Mouse (Mus musculus) liver, postnatal 0 days (tissue): ENCODE results near the gene Pitpnb.

ENCODE experiments used
- CTCF ChIP-seq: sonication (generic); IDR thresholded peaks from 2 replicates; pipeline ENCODE4 v1.5.1; 2016; ENCODE audit warnings: antibody characterized with exemption, low read depth
- EP300 ChIP-seq: IDR thresholded peaks from 2 replicates; pipeline ENCODE4 v1.6.1; 2016; ENCODE audit warnings: antibody characterized with exemption, low read depth, mild to moderate bottlenecking

DNA sequence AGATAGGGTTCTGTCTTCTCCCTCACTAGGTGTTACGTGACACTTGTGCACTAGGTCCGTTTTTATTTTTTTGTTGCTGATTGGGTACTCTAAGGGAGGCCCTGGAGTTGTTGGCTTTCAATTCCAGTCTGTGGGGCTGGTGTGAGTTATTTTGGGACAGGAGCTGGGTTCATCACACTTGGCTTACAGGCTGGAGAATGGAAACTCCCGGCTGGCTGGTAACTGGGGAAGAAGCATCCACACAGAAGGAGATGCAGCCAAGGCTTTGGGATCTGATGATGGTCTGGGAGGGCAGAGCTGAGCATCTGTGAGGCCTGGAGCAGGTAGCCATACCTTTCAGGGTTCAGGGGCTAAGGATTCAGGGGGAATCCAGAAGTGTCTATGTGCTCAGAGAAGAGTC, 80.1 kb downstream of the Pitpnb start:
- no peak for TF ChIP-seq CTCF
- no peak for TF ChIP-seq EP300
